Mouse (Mus musculus) embryonic fibroblast, embryonic 13.5 days (primary cell): ENCODE results near the gene Larp1.

ENCODE experiments used
- CTCF ChIP-seq: IDR thresholded peaks from 2 replicates; pipeline ENCODE4 v1.5.1; 2011; ENCODE audit warnings: mild to moderate bottlenecking, control low read depth, low read length, moderate library complexity, borderline replicate concordance; ENCODE audit not compliant: insufficient read depth
- POLR2A ChIP-seq: IDR thresholded peaks from 2 replicates; pipeline ENCODE4 v1.6.1; 2011; ENCODE audit warnings: low read depth, mild to moderate bottlenecking, control low read depth, low read length, moderate library complexity

GRCm38 (mm10) chr11:58065025-58065424, 56.2 kb downstream of the Larp1 start:
- TF ChIP-seq POLR2A (no peak), CTCF (no peak)
